Mouse (Mus musculus): ENCODE measurements around the gene Ptp4a2.
"Not testable (repeated sequence)": the region's sequence is repeated elsewhere in the genome, so short reads cannot be mapped to it uniquely, and the experiment has no call there.

Gene Ptp4a2

GRCm38 (mm10) chr4:129884041-129884930, 73.3 kb downstream of the Ptp4a2 start:
- DNase-seq (ENCODE audit: low spot score): no peak

- no peak for DNase-seq (ENCODE audit: low spot score)
Observed at GRCm38 (mm10) chr4:129889661-129890060, 78.6 kb downstream of the Ptp4a2 start.

GRCm38 (mm10) chr4:129890094-129890493, 79.1 kb downstream of the Ptp4a2 start:
- DNase-seq (ENCODE audit: low spot score): no peak

- no peak for DNase-seq (ENCODE audit: low spot score)
Observed at GRCm38 (mm10) chr4:129894861-129895260, 83.8 kb downstream of the Ptp4a2 start.

- not testable (repeated sequence) for DNase-seq (ENCODE audit: low spot score)
Observed at GRCm38 (mm10) chr4:129898815-129899214, 87.8 kb downstream of the Ptp4a2 start.

Data from retina, embryonic 14.5 days (tissue).